Mouse (Mus musculus): ENCODE measurements around the gene OR5BS1P. TPM values are rescaled to one million over a fixed set of nuclear protein-coding genes. Genes with fewer than 3 reads are reported as not detected.
"Not testable (repeated sequence)": the region's sequence is repeated elsewhere in the genome, so short reads cannot be mapped to it uniquely, and the experiment has no call there.

The OR5BS1P gene
- polyA plus RNA-seq, 1 experiment from 2014 or later, result not detected

GRCm38 (mm10) chr15:98510438-98511385, 41.0 kb downstream of the OR5BS1P start:
- Histone ChIP-seq H3K27ac (replicated peaks; ENCODE audit: low read depth, low read length) (no peak overlapping the region), H3K4me2 (ENCODE audit: low read depth, severe bottlenecking) (peak overlapping the region; percentile 13; the same call in 1 of the 2 replicates), H3K9me3 (ENCODE audit: control insufficient read depth, low read length) (no peaks in the 10 kb centered on the region), H3K9ac (ENCODE audit: low read length) (no peak overlapping the region), H3K27me3 (ENCODE audit: control insufficient read depth, insufficient read depth, low read length) (no peaks in the 10 kb centered on the region), H3K36me3 (ENCODE audit: control insufficient read depth, insufficient read depth, low read length) (no peaks in the 10 kb centered on the region), H3K4me1 (ENCODE audit: control insufficient read depth, insufficient read depth, low read length) (no peaks in the 10 kb centered on the region), H3K4me3 (ENCODE audit: low read depth, low read length) (no peak overlapping the region)
- 28% methylated on average over 25 of the region's 25 CpGs for WGBS
- no peak for ATAC-seq (ENCODE audit: insufficient number of reproducible peaks, low FRiP score, low TSS enrichment, low read depth)
- peak; percentile 88 for DNase-seq (ENCODE audit: low spot score)

- no peak for ATAC-seq (ENCODE audit: insufficient number of reproducible peaks, low FRiP score, low TSS enrichment, low read depth)
- no peak overlapping the region for H3K9ac ChIP-seq (ENCODE audit: low read length)
- H3K9me3 ChIP-seq (ENCODE audit: control insufficient read depth, low read length), result no peaks in the 10 kb centered on the region
- H3K36me3 ChIP-seq (ENCODE audit: control insufficient read depth, insufficient read depth, low read length), result no peaks in the 10 kb centered on the region
- H3K4me3 ChIP-seq (ENCODE audit: low read depth, low read length), result no peak overlapping the region
- no peak overlapping the region for H3K27ac ChIP-seq (replicated peaks; ENCODE audit: low read depth, low read length)
- H3K4me2 ChIP-seq (ENCODE audit: low read depth, severe bottlenecking), result no peak overlapping the region
- 82% methylated on average over 13 of the region's 13 CpGs for WGBS
- no peaks in the 10 kb centered on the region for H3K27me3 ChIP-seq (ENCODE audit: control insufficient read depth, insufficient read depth, low read length)
- DNase-seq (ENCODE audit: low spot score), result no peak
- H3K4me1 ChIP-seq (ENCODE audit: control insufficient read depth, insufficient read depth, low read length), result no peaks in the 10 kb centered on the region
Measured at GRCm38 (mm10) chr15:98511386-98511928, 41.8 kb downstream of the OR5BS1P start.

GRCm38 (mm10) chr15:98512232-98512631, 42.5 kb downstream of the OR5BS1P start:
- no peaks in the 10 kb centered on the region for H3K4me1 ChIP-seq (ENCODE audit: control insufficient read depth, insufficient read depth, low read length)
- no peaks in the 10 kb centered on the region; the same call in 1 of the 2 replicates for H3K36me3 ChIP-seq (ENCODE audit: control insufficient read depth, insufficient read depth, low read length)
- no peak overlapping the region for H3K4me3 ChIP-seq (ENCODE audit: low read depth, low read length)
- no peak overlapping the region for H3K27ac ChIP-seq (replicated peaks; ENCODE audit: low read depth, low read length)
- DNase-seq (ENCODE audit: low spot score) (no peak), ATAC-seq (ENCODE audit: insufficient number of reproducible peaks, low FRiP score, low TSS enrichment, low read depth) (no peak)
- no peaks in the 10 kb centered on the region for H3K9me3 ChIP-seq (ENCODE audit: control insufficient read depth, low read length)
- H3K4me2 ChIP-seq (ENCODE audit: low read depth, severe bottlenecking), result no peak overlapping the region
- no peaks in the 10 kb centered on the region for H3K27me3 ChIP-seq (ENCODE audit: control insufficient read depth, insufficient read depth, low read length)
- H3K9ac ChIP-seq (ENCODE audit: low read length), result no peak overlapping the region
- 74% methylated on average over 8 of the region's 8 CpGs for WGBS

- ATAC-seq (ENCODE audit: insufficient number of reproducible peaks, low FRiP score, low TSS enrichment, low read depth) (no peak), DNase-seq (ENCODE audit: low spot score) (no peak)
- no peak overlapping the region for H3K9ac ChIP-seq (ENCODE audit: low read length)
- no peak overlapping the region for H3K4me3 ChIP-seq (ENCODE audit: low read depth, low read length)
- no peaks in the 10 kb centered on the region for H3K27me3 ChIP-seq (ENCODE audit: control insufficient read depth, insufficient read depth, low read length)
- no peak overlapping the region for H3K27ac ChIP-seq (replicated peaks; ENCODE audit: low read depth, low read length)
- no peaks in the 10 kb centered on the region for H3K9me3 ChIP-seq (ENCODE audit: control insufficient read depth, low read length)
- no peaks in the 10 kb centered on the region for H3K4me1 ChIP-seq (ENCODE audit: control insufficient read depth, insufficient read depth, low read length)
- 61% methylated on average over 17 of the region's 17 CpGs for WGBS
- H3K4me2 ChIP-seq (ENCODE audit: low read depth, severe bottlenecking), result no peak overlapping the region
- H3K36me3 ChIP-seq (ENCODE audit: control insufficient read depth, insufficient read depth, low read length), result peaks cover 3% of the 10 kb centered on the region; the same call in 1 of the 2 replicates
Measured at GRCm38 (mm10) chr15:98512799-98513321, 43.2 kb downstream of the OR5BS1P start.

GRCm38 (mm10) chr15:98513676-98514075, 44.0 kb downstream of the OR5BS1P start:
- not testable (repeated sequence) for H3K36me3 ChIP-seq (ENCODE audit: control insufficient read depth, insufficient read depth, low read length); H3K27me3 ChIP-seq (ENCODE audit: control insufficient read depth, insufficient read depth, low read length); H3K9ac ChIP-seq (ENCODE audit: low read length); DNase-seq (ENCODE audit: low spot score); H3K4me3 ChIP-seq (ENCODE audit: low read depth, low read length); H3K27ac ChIP-seq (replicated peaks; ENCODE audit: low read depth, low read length); H3K9me3 ChIP-seq (ENCODE audit: control insufficient read depth, low read length); H3K4me2 ChIP-seq (ENCODE audit: low read depth, severe bottlenecking); H3K4me1 ChIP-seq (ENCODE audit: control insufficient read depth, insufficient read depth, low read length); ATAC-seq (ENCODE audit: insufficient number of reproducible peaks, low FRiP score, low TSS enrichment, low read depth)
- WGBS, result 68% methylated on average over 3 of the region's 3 CpGs

- ATAC-seq (ENCODE audit: insufficient number of reproducible peaks, low FRiP score, low TSS enrichment, low read depth) (no peak), DNase-seq (ENCODE audit: low spot score) (no peak)
- no peak overlapping the region for H3K4me3 ChIP-seq (ENCODE audit: low read depth, low read length)
- H3K4me1 ChIP-seq (ENCODE audit: control insufficient read depth, insufficient read depth, low read length), result no peaks in the 10 kb centered on the region
- peaks cover 8% of the 10 kb centered on the region; the same call in 1 of the 2 replicates for H3K36me3 ChIP-seq (ENCODE audit: control insufficient read depth, insufficient read depth, low read length)
- H3K27ac ChIP-seq (replicated peaks; ENCODE audit: low read depth, low read length), result no peak overlapping the region
- H3K27me3 ChIP-seq (ENCODE audit: control insufficient read depth, insufficient read depth, low read length), result no peaks in the 10 kb centered on the region
- no peak overlapping the region for H3K9ac ChIP-seq (ENCODE audit: low read length)
- no peaks in the 10 kb centered on the region for H3K9me3 ChIP-seq (ENCODE audit: control insufficient read depth, low read length)
- H3K4me2 ChIP-seq (ENCODE audit: low read depth, severe bottlenecking), result no peak overlapping the region
- WGBS, result 83% methylated on average over 8 of the region's 8 CpGs
Measured at GRCm38 (mm10) chr15:98514146-98514545, 44.5 kb downstream of the OR5BS1P start.

- H3K4me2 ChIP-seq (ENCODE audit: low read depth, severe bottlenecking); H3K4me3 ChIP-seq (ENCODE audit: low read depth, low read length); H3K9ac ChIP-seq (ENCODE audit: low read length); H3K9me3 ChIP-seq (ENCODE audit: control insufficient read depth, low read length); H3K4me1 ChIP-seq (ENCODE audit: control insufficient read depth, insufficient read depth, low read length); H3K36me3 ChIP-seq (ENCODE audit: control insufficient read depth, insufficient read depth, low read length); H3K27me3 ChIP-seq (ENCODE audit: control insufficient read depth, insufficient read depth, low read length); DNase-seq (ENCODE audit: low spot score); H3K27ac ChIP-seq (replicated peaks; ENCODE audit: low read depth, low read length); ATAC-seq (ENCODE audit: insufficient number of reproducible peaks, low FRiP score, low TSS enrichment, low read depth): not testable (repeated sequence)
- 87% methylated on average over 2 of the region's 2 CpGs for WGBS
Measured at GRCm38 (mm10) chr15:98514845-98515244, 45.1 kb downstream of the OR5BS1P start.

GRCm38 (mm10) chr15:98517380-98518355, 48.0 kb downstream of the OR5BS1P start:
- Histone ChIP-seq H3K27me3 (ENCODE audit: control insufficient read depth, insufficient read depth, low read length) (no peaks in the 10 kb centered on the region), H3K4me1 (ENCODE audit: control insufficient read depth, insufficient read depth, low read length) (no peaks in the 10 kb centered on the region), H3K4me3 (ENCODE audit: low read depth, low read length) (no peak overlapping the region), H3K9me3 (ENCODE audit: control insufficient read depth, low read length) (no peaks in the 10 kb centered on the region), H3K27ac (replicated peaks; ENCODE audit: low read depth, low read length) (no peak overlapping the region), H3K36me3 (ENCODE audit: control insufficient read depth, insufficient read depth, low read length) (peaks cover 20% of the 10 kb centered on the region; the same call in 1 of the 2 replicates), H3K4me2 (ENCODE audit: low read depth, severe bottlenecking) (no peak overlapping the region), H3K9ac (ENCODE audit: low read length) (no peak overlapping the region)
- ATAC-seq (ENCODE audit: insufficient number of reproducible peaks, low FRiP score, low TSS enrichment, low read depth), result no peak
- 73% methylated on average over 16 of the region's 16 CpGs for WGBS
- peak; percentile 76 for DNase-seq (ENCODE audit: low spot score)
